Mouse (Mus musculus) MEL (cell line): ENCODE results near the gene Fgfr2.

Source experiments
- MYC ChIP-seq: IDR thresholded peaks from 2 replicates; pipeline ENCODE4 v1.6.1; 2011; ENCODE audit warnings: low read depth, mild to moderate bottlenecking, low read length, improper control_type of control experiment, moderate library complexity
- POLR2A ChIP-seq, 2 experiments: IDR thresholded peaks; 2 replicates each; pipeline ENCODE4 v1.6.1; 2011 to 2012; ENCODE audit warnings: low read length in 2 of 2, mild to moderate bottlenecking in 2 of 2, control low read depth in 1 of 2, improper control_type of control experiment in 1 of 2, low read depth in 1 of 2, moderate library complexity in 1 of 2; ENCODE audit not compliant: control insufficient read depth in 1 of 2, insufficient read depth in 1 of 2, poor library complexity in 1 of 2

DNA sequence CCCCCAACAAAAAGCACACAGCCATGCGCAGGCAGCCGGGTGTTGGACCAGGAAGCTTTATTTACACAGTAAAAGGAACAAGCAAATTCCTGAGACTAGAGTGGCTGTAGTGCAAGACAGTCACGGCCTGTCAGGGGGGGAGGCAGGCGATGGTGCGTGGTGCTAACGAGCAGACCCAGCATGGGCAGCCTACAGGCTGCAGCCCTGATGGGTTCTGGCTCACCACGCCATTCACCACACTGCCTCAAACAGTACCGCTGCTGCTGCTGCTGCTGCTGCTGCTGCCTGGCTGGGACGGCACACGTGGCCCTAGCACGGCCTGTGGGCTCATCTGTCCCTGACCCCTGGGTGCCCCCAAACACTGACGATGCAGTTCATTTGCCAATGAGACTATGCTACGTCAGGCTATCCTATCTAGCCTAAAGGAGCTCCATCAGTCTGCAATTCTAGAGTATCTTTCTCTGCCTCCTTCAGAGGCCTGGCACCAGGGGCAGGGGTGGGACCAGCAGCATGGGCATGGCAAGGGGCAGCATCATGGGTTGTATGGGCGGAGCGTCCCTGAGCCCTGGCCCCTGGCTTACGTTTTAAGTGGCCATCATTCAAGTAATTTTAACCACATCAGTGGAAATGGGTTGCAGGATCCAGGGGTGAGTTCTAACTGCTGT lies 411.0 kb downstream of the Fgfr2 start:
- TF ChIP-seq POLR2A (IDR thresholded peaks at IDR 0.05; ENCODE audit: control insufficient read depth in 1 of 2, insufficient read depth in 1 of 2, low read depth in 1 of 2, low read length in 2 of 2, poor library complexity in 1 of 2) = no peak
- no peak for TF ChIP-seq MYC
